Mouse (Mus musculus) testis, adult 2 months (tissue): ENCODE results near the gene Sfmbt2.

Experiments used
- CTCF ChIP-seq: fragments of 200-500 bp; IDR thresholded peaks from 2 replicates; pipeline ENCODE4 v1.5.1; 2012; ENCODE audit warnings: low read depth, mild to moderate bottlenecking, inconsistent platforms, low read length, moderate library complexity; ENCODE audit not compliant: control insufficient read depth, insufficient read depth, insufficient replicate concordance
- POLR2A ChIP-seq: fragments of 200-500 bp; IDR thresholded peaks from 2 replicates; pipeline ENCODE4 v1.6.1; 2012; ENCODE audit warnings: low read depth, mild to moderate bottlenecking, inconsistent platforms, low read length, moderate library complexity; ENCODE audit not compliant: control insufficient read depth

DNA sequence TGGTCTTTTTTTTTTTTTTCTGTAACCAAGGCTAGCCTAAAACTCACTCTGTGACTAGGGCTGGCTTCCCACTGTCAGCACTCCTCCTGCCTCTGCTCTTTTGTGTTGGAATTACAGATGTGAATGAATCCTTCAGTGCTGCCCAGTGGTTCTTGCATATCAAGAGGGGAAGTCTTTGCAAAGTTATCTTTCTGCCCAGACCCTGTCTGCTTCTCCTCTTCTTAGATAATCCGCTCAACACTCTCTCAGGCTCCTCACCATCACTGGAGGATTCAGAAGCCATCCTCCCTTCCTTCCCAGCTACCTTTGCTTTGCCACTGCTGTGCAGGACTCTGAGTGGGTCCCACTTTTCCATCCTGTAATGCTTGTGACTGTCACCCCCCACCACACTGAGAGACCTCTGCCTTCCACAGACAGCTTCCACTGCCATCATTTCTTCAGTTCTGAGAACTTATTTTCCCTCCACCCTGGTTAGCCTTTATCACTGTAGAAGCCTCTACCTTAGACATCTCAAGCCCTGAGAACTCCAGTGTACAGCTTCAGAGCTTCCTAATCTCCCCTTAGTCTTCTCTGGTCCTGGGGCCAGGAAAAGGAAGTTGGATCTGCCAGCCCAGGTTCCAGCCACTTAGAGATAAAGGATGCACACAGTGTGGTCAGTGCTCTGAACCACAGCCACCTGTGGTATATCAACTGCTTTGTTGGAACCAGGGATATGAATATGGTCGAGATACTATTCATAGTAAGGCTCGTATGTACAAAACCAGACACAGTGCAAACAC is 205.8 kb downstream of the Sfmbt2 start:
- no peak for TF ChIP-seq POLR2A
- TF ChIP-seq CTCF: no peak
